Mouse (Mus musculus) embryonic facial prominence, embryonic 13.5 days (tissue): ENCODE results near the gene Zbtb8a. TPM values are rescaled to one million over a fixed set of nuclear protein-coding genes. Genes with fewer than 3 reads are reported as not detected.
A peak's percentile ranks its signal among the peaks of the same experiment; 100 is the strongest.

Experiments
- ATAC-seq: fragments of 200-750 bp; cut with Nextera tagmentation; 2 replicates; pipeline ENCODE4 v1.8.0; 2017; ENCODE audit warnings: low read depth; ENCODE audit not compliant: insufficient number of reproducible peaks, insufficient read depth, low FRiP score, low TSS enrichment
- H3K27ac ChIP-seq: fragments of 300-500 bp; sonication (generic); 2 replicates; pipeline ENCODE4 v1.5.1; 2015; ENCODE audit warnings: moderate library complexity, mild to moderate bottlenecking, inconsistent platforms
- H3K27me3 ChIP-seq: fragments of 300-500 bp; sonication (generic); 2 replicates; pipeline ENCODE4 v1.6.1; 2015; ENCODE audit warnings: mild to moderate bottlenecking, inconsistent platforms
- H3K36me3 ChIP-seq: fragments of 300-500 bp; sonication (generic); 2 replicates; pipeline ENCODE4 v1.6.1; 2015; ENCODE audit warnings: mild to moderate bottlenecking, inconsistent platforms
- H3K4me1 ChIP-seq: fragments of 300-500 bp; sonication (generic); 2 replicates; pipeline ENCODE4 v1.6.1; 2015; ENCODE audit warnings: inconsistent platforms
- H3K4me2 ChIP-seq: fragments of 300-500 bp; sonication (generic); 2 replicates; pipeline ENCODE4 v1.6.1; 2015; ENCODE audit warnings: moderate library complexity, mild to moderate bottlenecking, inconsistent platforms
- H3K4me3 ChIP-seq: fragments of 300-500 bp; sonication (generic); 2 replicates; pipeline ENCODE4 v1.5.1; 2015; ENCODE audit warnings: mild to moderate bottlenecking, inconsistent platforms
- H3K9ac ChIP-seq: fragments of 300-500 bp; sonication (generic); 2 replicates; pipeline ENCODE4 v1.6.1; 2015; ENCODE audit warnings: mild to moderate bottlenecking, inconsistent platforms
- H3K9me3 ChIP-seq: fragments of 300-500 bp; sonication (generic); 2 replicates; pipeline ENCODE4 v1.6.1; 2016; ENCODE audit warnings: inconsistent platforms
- WGBS: fragments of 180-500 bp; shearing (Covaris S2); methylation state at CpG from one replicate; pipeline ENCODE4 v1.1.7; 2015; ENCODE audit warnings: mixed read lengths; 5-methylcytosine and 5-hydroxymethylcytosine counted together
- polyA plus RNA-seq: library from polyadenylated mRNA; unstranded; fragments of >200 nt; fragmentation: Nextera tagmentation; extraction: Ambion mirVana; gene quantifications from 2 replicates; pipeline ENCODE4 v1.2.1, GENCODE M21; 2015

Gene Zbtb8a
- polyA plus RNA-seq, 1 experiment from 2014 or later = 13.6 TPM

DNA sequence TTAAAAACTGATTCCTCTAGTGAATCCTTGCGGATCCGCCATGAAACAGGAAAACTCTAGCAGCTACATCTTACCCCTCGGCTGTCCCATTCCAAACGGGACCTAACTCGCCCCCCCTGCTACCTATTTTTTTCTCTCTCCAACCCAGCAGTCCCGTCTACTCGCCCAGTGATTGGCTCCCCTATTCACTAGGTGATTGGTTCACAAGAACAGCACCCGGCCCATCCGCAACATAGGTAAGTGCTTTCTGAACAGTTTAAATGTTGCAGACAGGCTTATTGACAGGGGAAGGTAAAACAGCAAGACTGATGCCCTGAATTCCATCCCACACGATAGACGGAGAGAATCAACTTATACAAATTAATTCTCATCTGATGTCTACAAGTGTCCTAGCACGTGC, 24.7 kb downstream of the Zbtb8a start:
- Histone ChIP-seq H3K9me3 (no peaks in the 10 kb centered on the region), H3K27ac (no peak overlapping the region), H3K4me2 (no peak overlapping the region), H3K4me3 (no peak overlapping the region), H3K4me1 (no peaks in the 10 kb centered on the region), H3K27me3 (no peaks in the 10 kb centered on the region), H3K9ac (no peak overlapping the region), H3K36me3 (peaks cover 34% of the 10 kb centered on the region)
- WGBS = 86% methylated on average over 12 of the region's 12 CpGs
- ATAC-seq = no peak

DNA sequence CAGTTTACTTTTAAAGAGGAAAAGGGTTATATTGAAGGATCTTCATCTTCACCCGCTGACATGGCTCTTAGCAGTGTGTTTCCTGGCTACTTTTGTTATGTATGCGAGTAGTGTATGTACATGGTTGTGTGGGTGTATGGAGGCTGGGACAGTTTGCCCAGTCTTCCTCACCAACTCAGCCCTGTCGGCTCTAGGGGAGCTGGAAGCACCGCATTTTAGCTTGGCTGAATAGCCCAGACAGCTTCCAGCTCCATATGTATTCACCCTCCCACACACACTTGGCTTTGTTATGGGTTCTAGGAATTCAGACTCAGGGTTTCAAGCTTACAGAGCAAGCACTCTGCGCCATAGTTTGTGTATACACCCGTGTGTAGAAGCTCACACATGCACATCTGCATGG, 26.8 kb downstream of the Zbtb8a start:
- 75% methylated on average over 6 of the region's 6 CpGs for WGBS
- no peaks in the 10 kb centered on the region for H3K27me3 ChIP-seq
- no peak for ATAC-seq

DNA sequence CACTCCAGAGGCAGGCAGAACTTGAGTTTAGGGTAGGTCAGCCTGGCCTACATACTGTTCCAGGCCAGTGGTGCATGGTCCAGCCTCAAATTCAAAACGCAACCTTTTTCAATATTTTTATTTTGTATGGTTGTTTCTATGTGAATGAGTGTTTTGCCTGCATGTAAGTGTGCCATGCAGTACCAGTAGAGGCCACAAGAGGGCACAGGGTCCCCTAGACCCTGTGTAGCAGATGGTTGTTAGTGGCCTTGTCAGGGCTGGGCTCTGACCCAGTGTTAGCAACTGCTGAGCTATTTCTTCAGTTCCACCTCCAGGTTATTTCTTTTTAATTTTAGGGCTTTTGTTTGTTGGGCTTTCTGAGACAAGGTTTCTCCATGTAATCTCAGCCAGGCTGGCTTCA, 27.3 kb downstream of the Zbtb8a start:
- WGBS = 9% methylated on average over 1 of the region's 1 CpGs
- H3K9ac ChIP-seq = no peak overlapping the region
- H3K27ac ChIP-seq = no peak overlapping the region
- H3K9me3 ChIP-seq = no peaks in the 10 kb centered on the region
- H3K36me3 ChIP-seq = peaks cover 27% of the 10 kb centered on the region
- H3K4me3 ChIP-seq = no peak overlapping the region
- ATAC-seq = no peak
- H3K4me2 ChIP-seq = no peak overlapping the region
- no peaks in the 10 kb centered on the region for H3K4me1 ChIP-seq
- H3K27me3 ChIP-seq = no peaks in the 10 kb centered on the region

More for the DNA sequence above, 26.8 kb downstream of the Zbtb8a start:
- H3K4me3 ChIP-seq = no peak overlapping the region
- H3K36me3 ChIP-seq = peaks cover 28% of the 10 kb centered on the region
- no peak overlapping the region for H3K4me2 ChIP-seq
- no peak overlapping the region for H3K9ac ChIP-seq
- H3K9me3 ChIP-seq = no peaks in the 10 kb centered on the region
- H3K4me1 ChIP-seq = no peaks in the 10 kb centered on the region
- no peak overlapping the region for H3K27ac ChIP-seq

DNA sequence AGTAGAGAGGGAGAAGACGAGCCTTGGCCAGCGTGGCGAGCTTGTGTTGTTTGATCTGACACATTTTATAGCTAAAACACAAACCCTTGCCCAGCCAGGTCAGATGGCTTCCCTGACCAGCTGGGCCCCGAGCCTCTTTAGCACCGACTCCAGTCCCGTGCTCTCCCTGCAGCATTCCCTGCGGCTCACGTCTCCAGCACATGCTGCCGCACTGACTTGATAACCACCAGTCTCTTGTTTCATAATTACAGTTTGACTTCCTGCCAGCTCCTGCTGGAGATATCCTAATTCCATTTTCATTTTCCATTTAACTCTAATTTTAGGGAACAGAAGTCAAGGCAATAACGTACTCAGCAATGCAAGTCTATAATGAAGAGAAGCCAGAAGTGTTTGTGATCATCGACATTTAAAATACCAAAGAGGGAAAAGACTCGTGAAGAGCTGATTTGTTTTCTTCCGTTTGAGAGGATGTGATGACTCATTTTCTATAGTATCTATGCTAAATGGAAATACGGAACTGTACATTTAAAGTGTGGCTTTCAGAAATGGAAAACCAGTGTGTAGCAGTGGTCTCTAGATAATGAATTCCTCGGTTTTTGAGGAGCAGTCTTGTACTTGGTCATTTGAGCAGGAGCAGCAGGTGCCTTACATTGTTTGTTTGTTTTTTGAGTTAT, 31.3 kb downstream of the Zbtb8a start:
- ATAC-seq = no peak
- no peaks in the 10 kb centered on the region for H3K9me3 ChIP-seq
- no peak overlapping the region for H3K9ac ChIP-seq
- WGBS = 74% methylated on average over 15 of the region's 15 CpGs
- H3K27me3 ChIP-seq = no peaks in the 10 kb centered on the region
- peaks cover 49% of the 10 kb centered on the region for H3K36me3 ChIP-seq
- no peak overlapping the region for H3K27ac ChIP-seq
- no peaks in the 10 kb centered on the region for H3K4me1 ChIP-seq
- H3K4me3 ChIP-seq = no peak overlapping the region
- H3K4me2 ChIP-seq = no peak overlapping the region

DNA sequence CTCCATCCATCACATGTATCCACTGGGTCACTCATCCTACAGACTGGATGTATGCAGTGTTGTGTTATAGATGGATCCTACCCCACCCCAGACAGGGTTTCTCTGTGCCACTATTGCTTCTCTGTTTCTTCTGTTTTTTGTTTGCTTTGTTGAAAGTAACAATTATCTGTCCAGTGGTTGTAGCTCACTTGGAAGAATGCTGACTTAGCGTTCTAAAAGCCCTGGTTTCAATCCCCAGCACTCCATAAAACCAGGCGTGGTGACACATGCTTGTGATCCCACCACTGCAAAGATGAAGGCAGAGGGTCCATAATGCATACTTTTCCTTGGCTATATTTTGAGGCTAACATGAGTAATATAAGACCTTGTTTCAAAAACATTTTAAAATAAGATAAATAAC, 35.2 kb downstream of the Zbtb8a start:
- 81% methylated on average over 2 of the region's 2 CpGs for WGBS
- H3K4me1 ChIP-seq = no peaks in the 10 kb centered on the region
- H3K4me3 ChIP-seq = no peak overlapping the region
- no peaks in the 10 kb centered on the region for H3K27me3 ChIP-seq
- H3K36me3 ChIP-seq = peaks cover 49% of the 10 kb centered on the region
- no peak for ATAC-seq
- H3K9me3 ChIP-seq = no peaks in the 10 kb centered on the region
- no peak overlapping the region for H3K9ac ChIP-seq
- H3K27ac ChIP-seq = no peak overlapping the region
- no peak overlapping the region for H3K4me2 ChIP-seq

DNA sequence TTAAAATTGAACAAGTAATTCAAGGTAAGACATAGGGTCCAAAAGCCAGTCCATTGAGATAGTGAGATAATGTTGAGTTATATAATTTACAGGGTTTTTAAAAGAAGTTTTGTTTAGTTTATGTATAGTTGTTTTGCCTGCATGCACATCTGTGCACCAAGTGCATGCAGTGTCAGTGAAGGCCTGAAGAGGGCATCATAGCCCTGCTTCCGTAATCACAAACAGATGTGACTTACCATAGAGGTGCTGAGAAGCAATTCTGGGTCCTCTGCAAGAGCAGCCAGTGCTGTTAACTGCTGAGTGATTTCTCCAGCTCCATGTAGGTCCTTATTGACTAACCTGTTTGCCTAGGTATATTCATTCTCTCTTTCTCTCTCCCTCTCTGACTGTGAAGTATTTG, 36.0 kb downstream of the Zbtb8a start:
- no peak overlapping the region for H3K27ac ChIP-seq
- peaks cover 47% of the 10 kb centered on the region for H3K36me3 ChIP-seq
- no peak overlapping the region for H3K4me2 ChIP-seq
- no peak overlapping the region for H3K4me3 ChIP-seq
- WGBS = 82% methylated on average over 1 of the region's 1 CpGs
- H3K27me3 ChIP-seq = no peaks in the 10 kb centered on the region
- no peaks in the 10 kb centered on the region for H3K4me1 ChIP-seq
- ATAC-seq = no peak
- no peaks in the 10 kb centered on the region for H3K9me3 ChIP-seq
- no peak overlapping the region for H3K9ac ChIP-seq

DNA sequence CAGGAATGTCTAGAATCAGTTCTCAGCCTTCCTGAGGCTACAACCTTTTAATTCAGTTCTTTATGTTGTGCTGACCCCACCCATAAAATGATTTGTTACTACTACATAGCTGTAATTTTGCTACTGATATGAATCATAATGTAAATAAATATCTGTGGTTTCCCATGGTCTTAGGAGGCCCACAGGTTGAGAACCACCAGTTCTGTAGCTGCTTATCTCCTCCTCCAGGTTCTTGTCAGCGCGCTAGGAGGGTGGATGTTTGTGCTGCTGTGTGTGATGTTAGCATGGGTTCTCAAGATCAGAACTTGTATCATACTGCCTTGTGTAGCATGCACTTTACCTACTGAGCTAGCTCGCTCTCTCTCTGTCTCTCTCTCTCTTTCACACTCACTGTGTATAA, 38.2 kb downstream of the Zbtb8a start:
- peaks cover 30% of the 10 kb centered on the region for H3K36me3 ChIP-seq
- H3K27ac ChIP-seq = no peak overlapping the region
- 98% methylated on average over 3 of the region's 3 CpGs for WGBS
- no peaks in the 10 kb centered on the region for H3K27me3 ChIP-seq
- no peak overlapping the region for H3K4me2 ChIP-seq
- ATAC-seq = no peak
- H3K9me3 ChIP-seq = no peaks in the 10 kb centered on the region
- H3K9ac ChIP-seq = no peak overlapping the region
- no peak overlapping the region for H3K4me3 ChIP-seq
- H3K4me1 ChIP-seq = peaks cover 5% of the 10 kb centered on the region; the same call in 1 of the 2 replicates

DNA sequence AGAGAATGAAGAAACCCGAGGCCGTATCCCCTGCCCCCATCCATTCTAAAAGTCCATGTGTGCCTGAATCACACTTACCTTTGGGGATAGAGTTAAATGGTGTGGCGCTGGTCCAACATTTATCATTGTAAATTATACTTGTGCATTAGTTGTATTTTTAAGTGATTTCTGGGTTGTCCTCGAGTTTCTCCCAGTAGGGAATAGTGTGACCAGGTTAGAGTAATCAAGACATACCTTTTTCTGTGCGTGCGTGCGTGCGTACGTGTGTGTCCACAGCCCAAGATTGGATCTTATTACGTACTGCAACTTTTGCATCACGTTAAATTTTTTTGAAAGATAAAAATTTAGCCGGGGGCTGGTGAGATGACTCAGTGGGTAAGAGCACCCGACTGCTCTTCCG, 41.6 kb downstream of the Zbtb8a start:
- H3K27ac ChIP-seq = peak overlapping the region; percentile 97
- peak overlapping the region; percentile 74 for H3K9ac ChIP-seq
- H3K9me3 ChIP-seq = no peaks in the 10 kb centered on the region
- peaks cover 31% of the 10 kb centered on the region for H3K4me1 ChIP-seq
- peak overlapping the region; percentile 98 for H3K4me3 ChIP-seq
- ATAC-seq = no peak
- H3K36me3 ChIP-seq = peaks cover 19% of the 10 kb centered on the region
- 39% methylated on average over 14 of the region's 14 CpGs for WGBS
- peak overlapping the region; percentile 80 for H3K4me2 ChIP-seq
- H3K27me3 ChIP-seq = no peaks in the 10 kb centered on the region

DNA sequence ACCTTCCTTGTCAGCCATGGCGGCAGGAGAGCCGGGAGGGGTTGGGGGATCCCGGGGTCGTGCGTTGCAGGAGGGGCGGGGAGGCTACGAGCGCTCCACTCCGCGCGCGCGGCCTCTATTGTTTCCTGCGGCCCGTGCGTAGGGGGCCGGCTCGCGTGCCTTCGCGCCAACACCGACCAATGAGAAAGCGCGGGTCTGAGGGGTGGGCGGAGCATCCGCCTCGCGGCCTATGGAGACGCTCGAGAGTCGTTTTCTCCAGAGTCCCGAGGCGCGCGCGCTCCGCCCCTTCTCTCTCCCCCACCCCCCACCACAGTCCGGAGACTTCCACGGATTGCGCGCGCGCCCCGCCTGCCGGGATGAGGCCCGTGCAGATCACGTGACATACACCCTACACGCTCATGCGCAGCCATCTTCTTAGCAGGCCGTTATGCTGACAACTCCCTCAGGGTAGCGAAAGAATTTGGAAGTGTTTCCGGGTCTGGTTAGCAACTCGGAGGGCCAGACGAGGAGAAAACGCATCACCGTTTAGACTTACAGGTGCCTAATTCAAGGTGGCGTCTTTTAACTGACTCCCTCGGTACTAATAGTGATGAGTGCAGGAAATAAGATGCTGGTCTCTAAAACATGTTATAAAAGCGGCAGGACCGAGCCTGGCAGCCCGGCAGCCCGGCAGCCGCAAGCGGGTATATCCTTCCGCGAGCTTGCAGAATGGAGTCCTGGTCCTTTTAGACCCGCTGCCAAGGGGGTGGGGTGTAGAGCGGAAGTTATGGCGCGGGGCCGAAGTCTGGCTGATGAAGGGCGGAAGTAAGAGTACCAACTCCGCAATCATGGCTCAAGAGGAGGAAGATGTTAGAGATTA, 42.5 kb downstream of the Zbtb8a start, which contains the start of the genes Rbbp4 and Zbtb8os:
Gene Rbbp4 (minus strand): TSS at position 155 of the 859 bp plus-strand sequence.
Gene Zbtb8os (plus strand): TSS at position 480 of the 859 bp plus-strand sequence.
- Histone ChIP-seq H3K36me3 (peaks cover 28% of the 10 kb centered on the region), H3K4me2 (peak within 1 kb of the TSS; percentile 80), H3K9ac (peak within 1 kb of the TSS; percentile 98), H3K9me3 (no peaks in the 10 kb centered on the region), H3K27ac (peak within 1 kb of the TSS; percentile 97), H3K4me1 (peaks cover 39% of the 10 kb centered on the region), H3K27me3 (no peaks in the 10 kb centered on the region), H3K4me3 (peak within 1 kb of the TSS; percentile 98)
- WGBS = under 1% methylated on average over 73 of the region's 73 CpGs
- ATAC-seq = peak; percentile 98

DNA sequence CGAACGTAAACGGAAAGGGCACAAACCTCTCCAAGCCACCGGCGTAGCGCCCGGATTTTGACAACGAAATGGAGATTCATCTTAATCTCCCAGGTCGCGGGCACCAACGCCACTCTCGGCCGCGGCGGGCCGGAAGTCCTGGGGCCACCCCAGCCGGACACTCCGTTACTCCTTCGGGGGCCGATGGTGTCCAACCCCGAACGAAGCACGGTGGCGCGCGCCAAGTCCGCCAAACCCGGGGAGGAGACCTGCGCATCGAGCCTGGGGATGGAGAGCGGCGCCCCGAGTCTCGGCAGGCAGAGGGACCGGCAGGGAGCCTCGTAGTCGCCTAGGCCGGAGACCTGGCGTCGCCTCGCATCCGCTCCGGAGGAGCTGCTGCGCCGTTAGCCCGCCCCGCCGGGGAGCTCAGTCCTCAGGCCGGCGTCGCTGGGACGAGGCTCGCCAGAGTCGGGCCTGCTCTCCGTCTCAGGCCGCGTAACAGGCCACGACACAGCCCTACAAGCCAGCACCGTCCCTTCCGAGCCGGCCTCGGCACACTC, 43.2 kb downstream of the Zbtb8a start:
- H3K27me3 ChIP-seq = no peaks in the 10 kb centered on the region
- H3K36me3 ChIP-seq = peaks cover 35% of the 10 kb centered on the region
- whole genome bisulfite sequencing = under 1% methylated on average over 61 of the region's 62 CpGs
- peaks cover 41% of the 10 kb centered on the region for H3K4me1 ChIP-seq
- peak overlapping the region; percentile 98 for H3K9ac ChIP-seq
- H3K9me3 ChIP-seq = no peaks in the 10 kb centered on the region
- peak overlapping the region; percentile 98 for H3K4me3 ChIP-seq
- H3K4me2 ChIP-seq = peak overlapping the region; percentile 80
- peak overlapping the region; percentile 97 for H3K27ac ChIP-seq
- peak; percentile 1; the same call in 1 of the 2 replicates for ATAC-seq

DNA sequence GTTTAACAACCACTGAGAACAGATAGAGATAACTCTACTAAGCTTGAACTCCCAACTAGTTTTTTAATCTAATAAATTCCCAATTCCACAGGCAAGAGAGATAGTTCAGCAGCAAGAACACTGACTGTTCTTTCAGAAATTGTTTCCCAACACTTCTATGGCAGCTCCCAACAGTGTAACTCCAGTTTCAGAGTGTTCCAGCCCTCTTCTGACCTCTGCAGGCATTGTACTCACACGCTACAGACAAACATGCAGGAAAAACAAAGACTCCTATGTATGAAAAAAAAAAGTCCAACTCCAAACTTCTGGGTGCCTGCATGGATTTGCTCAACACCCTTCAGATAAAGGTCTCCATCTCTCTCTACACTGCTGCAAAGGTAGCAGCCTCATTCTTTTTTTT, 45.1 kb downstream of the Zbtb8a start:
- 20% methylated on average over 1 of the region's 1 CpGs for WGBS
- no peak for ATAC-seq

More for the DNA sequence above, 45.1 kb downstream of the Zbtb8a start:
- H3K9me3 ChIP-seq = no peaks in the 10 kb centered on the region
- peak overlapping the region; percentile 44; the same call in 1 of the 2 replicates for H3K9ac ChIP-seq
- H3K36me3 ChIP-seq = peaks cover 52% of the 10 kb centered on the region
- H3K4me3 ChIP-seq = peak overlapping the region; percentile 98
- peaks cover 41% of the 10 kb centered on the region for H3K4me1 ChIP-seq
- no peak overlapping the region for H3K27ac ChIP-seq
- no peaks in the 10 kb centered on the region for H3K27me3 ChIP-seq
- H3K4me2 ChIP-seq = peak overlapping the region; percentile 80
